Mouse (Mus musculus) heart, embryonic 14.5 days (tissue): ENCODE data around the gene Sfxn3. TPM values are rescaled to one million over a fixed set of nuclear protein-coding genes. Genes with fewer than 3 reads are reported as not detected.

Source experiments
- ATAC-seq: fragments of 200-750 bp; cut with Nextera tagmentation; 2 replicates; pipeline ENCODE4 v1.8.0; 2017; ENCODE audit warnings: low read depth, moderate TSS enrichment; ENCODE audit not compliant: insufficient number of reproducible peaks, insufficient read depth, low FRiP score
- H3K27ac ChIP-seq, 2 experiments: fragments of 200-500 bp in 1 of 2; fragments of 300-500 bp in 1 of 2; sonication (generic) in 1 of 2; replicated peaks in 1 of 2; 2 replicates each; pipeline ENCODE4 v1.5.1; 2012 to 2014; ENCODE audit warnings: low read depth in 2 of 2, low read length in 2 of 2, control low read depth in 1 of 2, mild to moderate bottlenecking in 1 of 2, mixed read lengths in 1 of 2; ENCODE audit not compliant: control insufficient read depth in 1 of 2, insufficient read depth in 1 of 2
- H3K27me3 ChIP-seq: fragments of 300-500 bp; sonication (generic); 2 replicates; pipeline ENCODE4 v1.6.1; 2014; ENCODE audit warnings: mild to moderate bottlenecking, low read length, control low read depth; ENCODE audit not compliant: control insufficient read depth, insufficient read depth
- H3K36me3 ChIP-seq: fragments of 300-500 bp; sonication (generic); 2 replicates; pipeline ENCODE4 v1.6.1; 2014; ENCODE audit warnings: mild to moderate bottlenecking, control low read depth, low read length, mixed read lengths; ENCODE audit not compliant: control insufficient read depth, insufficient read depth
- H3K4me1 ChIP-seq, 2 experiments: fragments of 200-500 bp in 1 of 2; fragments of 300-500 bp in 1 of 2; sonication (generic) in 1 of 2; 2 replicates each; pipeline ENCODE4 v1.6.1; 2012 to 2014; ENCODE audit warnings: low read length in 2 of 2, control low read depth in 1 of 2, mixed read lengths in 1 of 2; ENCODE audit not compliant: control insufficient read depth in 2 of 2, insufficient read depth in 2 of 2
- H3K4me2 ChIP-seq: fragments of 300-500 bp; sonication (generic); 2 replicates; pipeline ENCODE4 v1.6.1; 2014; ENCODE audit warnings: mild to moderate bottlenecking, low read length
- H3K4me3 ChIP-seq, 2 experiments: fragments of 200-500 bp in 1 of 2; fragments of 300-500 bp in 1 of 2; sonication (generic) in 1 of 2; 2 replicates each; pipeline ENCODE4 v1.5.1; 2012 to 2014; ENCODE audit warnings: low read length in 2 of 2, mild to moderate bottlenecking in 2 of 2, control low read depth in 1 of 2, low read depth in 1 of 2, moderate library complexity in 1 of 2; ENCODE audit not compliant: control insufficient read depth in 1 of 2, insufficient read depth in 1 of 2
- H3K9ac ChIP-seq: fragments of 300-500 bp; sonication (generic); 2 replicates; pipeline ENCODE4 v1.6.1; 2014; ENCODE audit warnings: mild to moderate bottlenecking, low read length
- H3K9me3 ChIP-seq: fragments of 300-500 bp; sonication (generic); 2 replicates; pipeline ENCODE4 v1.6.1; 2016; ENCODE audit warnings: low read length, control low read depth; ENCODE audit not compliant: control insufficient read depth
- WGBS: fragments of 180-500 bp; shearing (Covaris S2); extraction: QIAGEN DNeasy Blood & Tissue Kit; methylation state at CpG from one replicate; pipeline ENCODE4 v1.1.7; 2014; 5-methylcytosine and 5-hydroxymethylcytosine counted together
- polyA plus RNA-seq: library from polyadenylated mRNA; unstranded; fragments of >200 nt; fragmentation: Nextera tagmentation; extraction: Ambion mirVana; gene quantifications from 2 replicates; pipeline ENCODE4 v1.2.1, GENCODE M21; 2014

Sfxn3 gene
- polyA plus RNA-seq, 1 experiment from 2014 or later: 18.2 TPM

DNA sequence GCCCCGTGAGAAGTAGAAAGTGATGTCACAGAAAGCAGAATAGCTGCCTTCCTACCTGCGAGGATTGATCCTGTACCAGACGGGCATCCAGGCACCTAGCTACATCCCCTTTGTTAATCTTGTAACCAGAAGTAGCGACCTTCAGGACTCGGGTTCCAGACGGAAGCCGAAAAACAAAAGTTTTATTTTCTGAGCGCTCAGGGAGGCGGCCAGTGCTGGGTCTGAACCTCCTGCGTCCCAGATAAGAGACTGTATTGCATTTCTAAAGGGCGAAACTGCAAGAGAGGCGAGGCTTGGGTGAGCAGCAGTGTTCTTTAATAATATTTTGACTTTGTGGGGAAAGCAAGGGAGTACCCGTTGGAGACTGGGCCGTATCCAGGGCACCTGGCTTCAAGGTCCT is 11.5 kb downstream of the Sfxn3 start:
- Histone ChIP-seq H3K4me3 (peak overlapping the region; percentile 62 to 86), H3K4me1 (peaks cover 10 to 18% of the 10 kb centered on the region in 2 experiments), H3K4me2 (peak overlapping the region; percentile 83), H3K9ac (peak overlapping the region; percentile 88), H3K9me3 (no peaks in the 10 kb centered on the region), H3K27ac (peak overlapping the region; percentile 96 to 99), H3K36me3 (peaks cover 16% of the 10 kb centered on the region; the same call in 1 of the 2 replicates), H3K27me3 (no peaks in the 10 kb centered on the region; the same call in 1 of the 2 replicates)
- 1% methylated on average over 14 of the region's 14 CpGs for WGBS
- ATAC-seq: no peak

GRCm38 (mm10) chr19:45063565-45064292 is 16.4 kb downstream of the Sfxn3 start:
- 41% methylated on average over 19 of the region's 20 CpGs for WGBS
- Histone ChIP-seq H3K4me3 (no peak overlapping the region), H3K4me2 (no peak overlapping the region), H3K9me3 (no peaks in the 10 kb centered on the region), H3K4me1 (peaks cover 0 to 8% of the 10 kb centered on the region in 2 experiments; a peak in 2 of 4 replicates), H3K27ac (no peak overlapping the region), H3K36me3 (no peaks in the 10 kb centered on the region), H3K27me3 (peaks cover 47% of the 10 kb centered on the region), H3K9ac (no peak overlapping the region)
- no peak for ATAC-seq

DNA sequence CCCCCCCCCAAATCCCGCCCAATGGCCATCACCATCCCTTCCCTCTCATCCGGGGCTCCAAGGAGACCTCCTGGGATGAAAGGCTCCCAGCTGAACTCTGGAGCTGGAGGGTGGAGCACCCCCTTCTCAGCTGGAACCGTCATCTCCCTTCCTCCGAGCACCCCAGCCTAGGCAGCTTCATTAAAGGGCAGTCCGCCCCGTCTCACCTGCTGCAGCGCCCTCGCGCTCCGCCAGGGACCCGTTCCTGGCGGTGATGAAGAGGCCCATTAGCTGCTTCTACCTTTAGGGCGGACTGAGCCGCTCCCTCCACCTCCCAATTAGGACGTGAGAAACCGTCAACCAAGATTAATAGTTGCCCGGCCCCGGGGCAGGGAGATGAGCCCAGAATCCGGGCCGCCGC is 17.9 kb downstream of the Sfxn3 start:
- H3K9ac ChIP-seq: no peak overlapping the region
- peaks cover 53% of the 10 kb centered on the region for H3K27me3 ChIP-seq

DNA sequence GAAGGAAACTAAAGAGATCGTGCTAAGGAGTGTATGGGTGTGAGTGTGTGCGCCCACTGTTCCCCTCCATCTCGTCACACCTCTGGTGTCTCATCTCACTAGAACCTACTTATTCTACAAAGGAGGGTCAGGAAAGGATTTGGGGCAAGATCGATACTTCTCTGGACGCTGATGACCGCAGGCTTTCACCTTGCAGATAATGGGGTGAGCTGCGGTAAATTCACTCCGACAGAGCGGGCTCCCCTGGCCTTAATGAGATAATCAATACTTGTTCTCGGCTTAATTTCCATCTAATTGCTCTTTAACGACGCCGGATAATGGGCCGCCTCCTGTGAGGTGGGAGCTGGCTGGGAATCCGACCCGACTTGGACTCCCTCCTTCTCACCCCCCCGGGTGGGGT is 19.9 kb downstream of the Sfxn3 start:
- no peak for ATAC-seq
- Histone ChIP-seq H3K36me3 (no peaks in the 10 kb centered on the region), H3K27me3 (peaks cover 53% of the 10 kb centered on the region), H3K4me2 (no peak overlapping the region), H3K9ac (no peak overlapping the region), H3K4me3 (no peak overlapping the region), H3K9me3 (no peaks in the 10 kb centered on the region), H3K4me1 (no peaks in the 10 kb centered on the region), H3K27ac (no peak overlapping the region)
- WGBS: 32% methylated on average over 17 of the region's 17 CpGs

More for the DNA sequence above, 17.9 kb downstream of the Sfxn3 start:
- Histone ChIP-seq H3K36me3 (no peaks in the 10 kb centered on the region), H3K9me3 (no peaks in the 10 kb centered on the region), H3K27ac (no peak overlapping the region), H3K4me1 (no peaks in the 10 kb centered on the region), H3K4me3 (no peak overlapping the region), H3K4me2 (no peak overlapping the region)
- WGBS: 7% methylated on average over 21 of the region's 21 CpGs
- ATAC-seq: no peak

DNA sequence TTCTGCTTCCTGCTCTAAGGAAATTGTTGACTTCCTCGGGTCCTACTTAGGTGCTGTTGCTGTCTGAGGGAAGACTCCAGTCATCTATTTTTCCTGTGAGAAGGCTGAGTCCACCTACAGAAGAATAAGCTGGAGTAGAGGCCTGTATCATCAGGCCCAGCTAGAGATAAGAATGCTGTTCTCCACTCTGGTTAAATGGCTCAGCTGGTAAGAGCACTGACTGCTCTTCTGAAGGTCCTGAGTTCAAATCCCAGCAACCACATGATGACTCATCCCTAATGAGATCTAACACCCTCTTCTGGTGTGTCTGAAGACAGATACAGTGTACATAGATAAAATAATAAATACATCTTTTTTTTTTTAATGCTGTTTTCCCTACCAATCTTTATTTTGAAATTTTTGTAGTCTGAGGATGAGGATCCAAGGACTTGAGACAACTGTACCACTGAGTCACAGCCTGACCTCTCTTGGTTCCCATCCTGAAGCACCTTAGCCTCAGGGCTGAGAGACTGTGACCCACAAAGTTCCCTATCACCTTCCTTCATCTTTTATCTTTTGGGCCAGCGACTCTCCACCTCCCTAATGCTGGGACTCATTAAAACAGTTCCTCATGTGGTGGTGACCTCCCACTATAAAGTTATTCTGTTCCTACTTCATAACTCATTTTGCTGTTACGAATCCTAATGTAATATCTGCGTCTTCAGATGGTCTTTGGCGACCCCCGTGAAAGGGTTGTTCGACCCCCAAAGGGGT is 20.6 kb downstream of the Sfxn3 start:
- H3K4me2 ChIP-seq: no peak overlapping the region
- ATAC-seq: no peak

GRCm38 (mm10) chr19:45073871-45074542 is 26.7 kb downstream of the Sfxn3 start:
- no peaks in the 10 kb centered on the region for H3K9me3 ChIP-seq
- peak overlapping the region; percentile 90 for H3K4me2 ChIP-seq
- no peaks in the 10 kb centered on the region for H3K36me3 ChIP-seq
- peaks cover 34% of the 10 kb centered on the region for H3K27me3 ChIP-seq
- peak overlapping the region in 1 of 2 experiments; percentile 96; a peak in 3 of 4 replicates for H3K27ac ChIP-seq
- no peak for ATAC-seq
- 7% methylated on average over 20 of the region's 20 CpGs for WGBS
- H3K9ac ChIP-seq: peak overlapping the region; percentile 87
- H3K4me1 ChIP-seq: peaks cover 11 to 32% of the 10 kb centered on the region in 2 experiments
- peak overlapping the region; percentile 67 to 88 for H3K4me3 ChIP-seq

More for the DNA sequence above, 20.6 kb downstream of the Sfxn3 start:
- Histone ChIP-seq H3K36me3 (no peaks in the 10 kb centered on the region), H3K27ac (no peak overlapping the region), H3K9ac (no peak overlapping the region), H3K4me3 (no peak overlapping the region), H3K9me3 (no peaks in the 10 kb centered on the region), H3K27me3 (peaks cover 53% of the 10 kb centered on the region), H3K4me1 (no peaks in the 10 kb centered on the region)
- 72% methylated on average over 7 of the region's 7 CpGs for WGBS

- H3K27me3 ChIP-seq: peaks cover 37% of the 10 kb centered on the region
- H3K4me1 ChIP-seq: peaks cover 12 to 40% of the 10 kb centered on the region in 2 experiments
- peak within 1 kb of the TSS; percentile 67 to 88 for H3K4me3 ChIP-seq
- H3K9me3 ChIP-seq: no peaks in the 10 kb centered on the region
- ATAC-seq: peak; percentile 81
- H3K4me2 ChIP-seq: peak within 1 kb of the TSS; percentile 90
- WGBS: under 1% methylated on average over 45 of the region's 45 CpGs
- peak within 1 kb of the TSS; percentile 87 for H3K9ac ChIP-seq
- peak within 1 kb of the TSS; percentile 96 to 98 for H3K27ac ChIP-seq
- no peaks in the 10 kb centered on the region for H3K36me3 ChIP-seq
Observed at GRCm38 (mm10) chr19:45074580-45075322, 27.4 kb downstream of the Sfxn3 start, which contains the start of gene Kazald1. Gene Kazald1 (plus strand): TSS chr19:45075241.
